Comparison of ENCODE assay signal across 8 mouse cellular contexts in genomic region chr1:65010153-65010552, GRCm38 (mm10). TPM values are rescaled to one million over a fixed set of nuclear protein-coding genes. Genes with fewer than 3 reads are reported as not detected.
DNase-seq lines count a peak whose midpoint lies in the region; ATAC-seq lines count a peak whose summit lies in the region.

No protein-coding gene starts in this region.

- peak; percentile 89 for ATAC-seq in forebrain, embryonic 14.5 days
- peak; percentile 62; the same call in 1 of the 2 replicates for ATAC-seq in hindbrain, embryonic 14.5 days (ENCODE audit: low FRiP score)
- ATAC-seq in erythroid progenitor cell, adult 5-6 weeks (replicated peaks; ENCODE audit: low FRiP score, poor library complexity, severe bottlenecking): no peak; the same call in 1 of the 2 replicates

- no peaks in the 10 kb centered on the region for H3K9me3 ChIP-seq in forebrain, embryonic 14.5 days (replicated peaks; ENCODE audit: control insufficient read depth, low read length)
- no peaks in the 10 kb centered on the region for H3K9me3 ChIP-seq in hindbrain, embryonic 14.5 days (ENCODE audit: control insufficient read depth, low read length)

- H3K27ac ChIP-seq in forebrain, embryonic 14.5 days (ENCODE audit: low read depth, low read length): no peak overlapping the region
- H3K27ac ChIP-seq in hindbrain, embryonic 14.5 days: no peak overlapping the region

- no peak overlapping the region for H3K4me2 ChIP-seq in forebrain, embryonic 14.5 days (ENCODE audit: low read length)
- H3K4me2 ChIP-seq in hindbrain, embryonic 14.5 days (replicated peaks): no peak overlapping the region

- DNase-seq in MEL-GATA-1-ER (ENCODE audit: extremely low read depth, low read depth): peak; percentile 75
- peak; percentile 54 for DNase-seq in c-Kit-positive CD71-positive TER-119-negative erythroid progenitor cells, embryonic 14.5 days (ENCODE audit: low read depth)
- peak; percentile 92 for DNase-seq in forebrain, embryonic 14.5 days (ENCODE audit: low spot score)
- DNase-seq in hindbrain, embryonic 14.5 days (ENCODE audit: low spot score): peak; percentile 94
- DNase-seq in layer of hippocampus, postnatal 10 days (ENCODE audit: low spot score in 2 of 2): peak; percentile 53 to 69
- DNase-seq in lung, postnatal 4 days: peak; percentile 27 to 62
- DNase-seq in right cerebral cortex, postnatal 25 days: peak; percentile 28

- H3K9ac ChIP-seq in forebrain, embryonic 14.5 days (ENCODE audit: low read length): no peak overlapping the region
- H3K9ac ChIP-seq in hindbrain, embryonic 14.5 days: no peak overlapping the region

- no peaks in the 10 kb centered on the region for H3K36me3 ChIP-seq in forebrain, embryonic 14.5 days (ENCODE audit: control insufficient read depth, insufficient read depth, low read length)
- no peaks in the 10 kb centered on the region for H3K36me3 ChIP-seq in hindbrain, embryonic 14.5 days (replicated peaks; ENCODE audit: control insufficient read depth, insufficient read depth)

- H3K27me3 ChIP-seq in forebrain, embryonic 14.5 days (replicated peaks; ENCODE audit: control insufficient read depth, insufficient read depth, low read length): no peaks in the 10 kb centered on the region
- H3K27me3 ChIP-seq in hindbrain, embryonic 14.5 days (ENCODE audit: control insufficient read depth, insufficient read depth, low read length): no peaks in the 10 kb centered on the region

- 13% methylated on average over 9 of the region's 9 CpGs for WGBS in forebrain, embryonic 14.5 days
- 18% methylated on average over 9 of the region's 9 CpGs for WGBS in hindbrain, embryonic 14.5 days

- no peak overlapping the region for H3K4me3 ChIP-seq in forebrain, embryonic 14.5 days (ENCODE audit: low read depth, low read length)
- H3K4me3 ChIP-seq in hindbrain, embryonic 14.5 days (replicated peaks; ENCODE audit: low read length): no peak overlapping the region

- no peaks in the 10 kb centered on the region for H3K4me1 ChIP-seq in forebrain, embryonic 14.5 days (ENCODE audit: control insufficient read depth, insufficient read depth, low read length)
- H3K4me1 ChIP-seq in hindbrain, embryonic 14.5 days (replicated peaks; ENCODE audit: control insufficient read depth, insufficient read depth, low read length): no peaks in the 10 kb centered on the region

RNA-seq across cellular contexts. Expression of gene Akr1cl, which starts 22.4 kb away (rescaled TPM):
- polyA plus RNA-seq in forebrain, embryonic 14.5 days (2014; fragmentation: Nextera tagmentation; extraction: Ambion mirVana): not detected in 2 replicates
- polyA plus RNA-seq in hindbrain, embryonic 14.5 days (2014; fragmentation: Nextera tagmentation; extraction: Ambion mirVana): not detected in 2 replicates
- not detected for total RNA-seq in layer of hippocampus, postnatal 10 days (2021)
- not detected in 2 replicates for total RNA-seq in erythroid progenitor cell, adult 5-6 weeks (2015; ENCODE audit: low replicate concordance)
- not detected in 2 replicates for total RNA-seq in erythroid progenitor cell, adult 5-6 weeks (2017; ENCODE audit: low replicate concordance)

RNA-seq across cellular contexts. Expression of gene Cryge, which starts 40.8 kb away (rescaled TPM):
- not detected in 2 replicates for polyA plus RNA-seq in forebrain, embryonic 14.5 days (2014; fragmentation: Nextera tagmentation; extraction: Ambion mirVana)
- polyA plus RNA-seq in hindbrain, embryonic 14.5 days (2014; fragmentation: Nextera tagmentation; extraction: Ambion mirVana): not detected in 2 replicates
- not detected for total RNA-seq in layer of hippocampus, postnatal 10 days (2021)
- total RNA-seq in erythroid progenitor cell, adult 5-6 weeks (2015; ENCODE audit: low replicate concordance): not detected in 2 replicates
- not detected in 2 replicates for total RNA-seq in erythroid progenitor cell, adult 5-6 weeks (2017; ENCODE audit: low replicate concordance)

RNA-seq across cellular contexts. Expression of gene Crygd, which starts 53.1 kb away (rescaled TPM):
- polyA plus RNA-seq in forebrain, embryonic 14.5 days (2014; fragmentation: Nextera tagmentation; extraction: Ambion mirVana): not detected in 2 replicates
- not detected in 2 replicates for polyA plus RNA-seq in hindbrain, embryonic 14.5 days (2014; fragmentation: Nextera tagmentation; extraction: Ambion mirVana)
- not detected for total RNA-seq in layer of hippocampus, postnatal 10 days (2021)
- not detected in 2 replicates for total RNA-seq in erythroid progenitor cell, adult 5-6 weeks (2015; ENCODE audit: low replicate concordance)
- not detected in 2 replicates for total RNA-seq in erythroid progenitor cell, adult 5-6 weeks (2017; ENCODE audit: low replicate concordance)

RNA-seq across cellular contexts. Expression of gene Plekhm3, which starts 53.5 kb away (rescaled TPM):
- 4.8 and 7.9 TPM in 2 replicates for polyA plus RNA-seq in forebrain, embryonic 14.5 days (2014; fragmentation: Nextera tagmentation; extraction: Ambion mirVana)
- 9.1 and 10.4 TPM in 2 replicates for polyA plus RNA-seq in hindbrain, embryonic 14.5 days (2014; fragmentation: Nextera tagmentation; extraction: Ambion mirVana)
- total RNA-seq in layer of hippocampus, postnatal 10 days (2021): 10 to 100 TPM; 21.7 to 26.2 TPM
- 4.6 and 11.5 TPM in 2 replicates for total RNA-seq in erythroid progenitor cell, adult 5-6 weeks (2015; ENCODE audit: low replicate concordance)
- 3.9 and 5.5 TPM in 2 replicates for total RNA-seq in erythroid progenitor cell, adult 5-6 weeks (2017; ENCODE audit: low replicate concordance)

Comparison
In these comparisons a context has a peak if more than half of its experiments do, and no peak if none do; other contexts are left out.
1. DNase-seq: peak in every context shown above with its lines; median percentile 94 in hindbrain, embryonic 14.5 days; 92 in forebrain, embryonic 14.5 days; 75 in MEL-GATA-1-ER; 61 in layer of hippocampus, postnatal 10 days; 54 in c-Kit-positive CD71-positive TER-119-negative erythroid progenitor cells, embryonic 14.5 days; 44 in lung, postnatal 4 days; 28 in right cerebral cortex, postnatal 25 days.